Mouse (Mus musculus) limb, embryonic 12.5 days (tissue): ENCODE results near the gene Papola. TPM values are rescaled to one million over a fixed set of nuclear protein-coding genes. Genes with fewer than 3 reads are reported as not detected.

Experiments used
- ATAC-seq: fragments of 200-750 bp; cut with Nextera tagmentation; 2 replicates; pipeline ENCODE4 v1.8.0; 2017; ENCODE audit warnings: low read depth, moderate TSS enrichment; ENCODE audit not compliant: insufficient number of reproducible peaks, insufficient read depth, low FRiP score, low TSS enrichment
- H3K27ac ChIP-seq: fragments of 300-500 bp; sonication (generic); 2 replicates; pipeline ENCODE4 v1.5.1; 2016; ENCODE audit warnings: mild to moderate bottlenecking, moderate library complexity
- H3K27me3 ChIP-seq: fragments of 300-500 bp; sonication (generic); 2 replicates; pipeline ENCODE4 v1.6.1; 2016; ENCODE audit warnings: mild to moderate bottlenecking, moderate library complexity
- H3K36me3 ChIP-seq: fragments of 300-500 bp; sonication (generic); 2 replicates; pipeline ENCODE4 v1.6.1; 2016; ENCODE audit warnings: mild to moderate bottlenecking, moderate library complexity
- H3K4me1 ChIP-seq: fragments of 300-500 bp; sonication (generic); replicated peaks from 2 replicates; pipeline ENCODE4 v1.6.1; 2016
- H3K4me2 ChIP-seq: fragments of 300-500 bp; sonication (generic); 2 replicates; pipeline ENCODE4 v1.6.1; 2016; ENCODE audit warnings: mild to moderate bottlenecking, moderate library complexity
- H3K4me3 ChIP-seq: fragments of 300-500 bp; sonication (generic); replicated peaks from 2 replicates; pipeline ENCODE4 v1.5.1; 2016; ENCODE audit warnings: mild to moderate bottlenecking
- H3K9ac ChIP-seq: fragments of 300-500 bp; sonication (generic); replicated peaks from 2 replicates; pipeline ENCODE4 v1.6.1; 2016; ENCODE audit warnings: mild to moderate bottlenecking, moderate library complexity
- H3K9me3 ChIP-seq: fragments of 300-500 bp; sonication (generic); 2 replicates; pipeline ENCODE4 v1.6.1; 2016; ENCODE audit warnings: mild to moderate bottlenecking, moderate library complexity
- WGBS: fragments of 180-500 bp; shearing (Covaris S2); methylation state at CpG from one replicate; pipeline ENCODE4 v1.1.7; 2016; 5-methylcytosine and 5-hydroxymethylcytosine counted together
- polyA plus RNA-seq: library from polyadenylated mRNA; unstranded; fragments of >200 nt; fragmentation: Nextera tagmentation; extraction: Ambion mirVana; gene quantifications from 2 replicates; pipeline ENCODE4 v1.2.1, GENCODE M21; 2016

Gene Papola
- 275 and 289 TPM in 2 replicates for polyA plus RNA-seq

DNA sequence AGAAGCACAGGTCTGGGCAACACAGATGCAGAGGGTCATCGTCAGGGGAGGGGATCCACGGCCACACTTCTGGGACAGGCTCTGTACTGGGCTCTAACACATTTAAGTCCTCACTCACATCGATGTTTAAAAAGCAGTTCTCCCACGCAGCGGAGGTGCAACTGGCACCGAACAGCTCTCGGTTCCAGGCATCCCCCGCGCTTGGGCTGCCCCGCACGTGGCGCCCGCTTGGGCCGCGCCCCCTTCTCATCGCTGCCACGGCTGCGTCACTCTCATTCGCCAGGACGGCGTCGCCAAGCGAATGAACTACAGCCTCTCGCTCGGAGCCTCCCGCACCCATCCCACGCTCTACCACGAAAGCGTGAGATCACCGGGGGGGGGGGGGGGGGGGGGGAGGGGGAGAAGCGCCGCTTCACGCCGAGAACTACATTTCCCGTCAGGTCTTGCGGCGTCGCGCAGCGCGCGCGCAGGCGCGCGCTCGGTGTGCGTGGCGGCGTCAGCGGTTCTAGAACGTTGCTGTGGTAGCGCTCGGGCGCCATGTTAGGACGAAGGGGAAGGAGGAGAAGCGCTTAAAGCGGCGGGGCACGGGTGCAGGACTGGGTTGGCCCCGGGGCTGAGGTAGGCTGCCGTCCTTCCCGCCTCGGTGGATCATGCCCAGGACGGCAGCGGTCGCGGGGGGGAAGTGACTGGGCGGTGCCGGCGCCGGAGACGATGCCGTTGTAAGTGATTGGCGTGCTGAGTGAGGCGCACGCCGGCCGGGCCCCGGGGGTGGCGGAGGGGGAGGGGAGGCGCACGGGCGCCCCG lies at the start of gene Papola:
TSS of gene Papola (plus strand) at position 499 of the 804 bp plus-strand sequence.
- Histone ChIP-seq H3K9ac (peak within 1 kb of the TSS; percentile 94), H3K4me1 (peaks cover 15% of the 10 kb centered on the region), H3K4me2 (peak within 1 kb of the TSS; percentile 81), H3K9me3 (no peaks in the 10 kb centered on the region), H3K27me3 (no peaks in the 10 kb centered on the region), H3K36me3 (peaks cover 4% of the 10 kb centered on the region; the same call in 1 of the 2 replicates), H3K27ac (peak within 1 kb of the TSS; percentile 96), H3K4me3 (peak within 1 kb of the TSS; percentile 94)
- WGBS = under 1% methylated on average over 74 of the region's 85 CpGs
- peak; percentile 92 for ATAC-seq

DNA sequence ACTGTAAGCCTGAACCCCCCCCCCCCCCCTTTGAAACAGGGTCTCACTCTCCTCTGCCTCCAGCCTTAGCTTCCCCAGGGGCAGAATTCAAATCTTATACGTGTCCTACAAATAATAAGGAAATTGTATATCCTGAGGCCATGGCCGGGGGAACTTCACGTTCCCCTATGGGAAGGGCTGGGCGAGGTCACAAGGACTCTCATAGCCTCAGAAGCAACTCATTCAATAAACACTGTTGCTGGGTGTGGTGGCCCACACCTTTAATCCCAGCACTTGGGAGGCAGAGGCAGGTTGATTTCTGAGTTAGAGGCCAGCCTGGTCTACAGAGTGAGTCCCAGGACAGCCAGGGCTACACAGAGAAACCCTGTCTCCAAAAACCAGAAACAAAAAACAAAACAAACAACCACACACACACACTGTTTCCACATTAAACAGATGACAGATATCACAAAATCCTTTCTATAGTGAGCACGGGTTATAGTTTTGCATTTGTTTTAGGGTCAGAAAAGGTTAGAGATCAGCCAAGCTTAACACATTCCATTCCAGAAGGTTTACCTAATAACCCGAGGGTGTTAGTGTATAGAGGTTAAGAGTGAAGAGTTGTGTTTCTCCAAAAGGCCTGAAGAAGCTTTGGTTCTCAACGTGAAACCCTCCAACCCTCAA lies 49.1 kb upstream of the Papola start:
- no peak overlapping the region for H3K4me2 ChIP-seq
- peaks cover 7% of the 10 kb centered on the region; the same call in 1 of the 2 replicates for H3K4me1 ChIP-seq
- no peak overlapping the region for H3K4me3 ChIP-seq
- WGBS = 76% methylated on average over 7 of the region's 7 CpGs
- ATAC-seq = no peak
- no peaks in the 10 kb centered on the region for H3K9me3 ChIP-seq
- no peak overlapping the region for H3K27ac ChIP-seq
- no peaks in the 10 kb centered on the region for H3K36me3 ChIP-seq
- H3K27me3 ChIP-seq = no peaks in the 10 kb centered on the region
- H3K9ac ChIP-seq = no peak overlapping the region

DNA sequence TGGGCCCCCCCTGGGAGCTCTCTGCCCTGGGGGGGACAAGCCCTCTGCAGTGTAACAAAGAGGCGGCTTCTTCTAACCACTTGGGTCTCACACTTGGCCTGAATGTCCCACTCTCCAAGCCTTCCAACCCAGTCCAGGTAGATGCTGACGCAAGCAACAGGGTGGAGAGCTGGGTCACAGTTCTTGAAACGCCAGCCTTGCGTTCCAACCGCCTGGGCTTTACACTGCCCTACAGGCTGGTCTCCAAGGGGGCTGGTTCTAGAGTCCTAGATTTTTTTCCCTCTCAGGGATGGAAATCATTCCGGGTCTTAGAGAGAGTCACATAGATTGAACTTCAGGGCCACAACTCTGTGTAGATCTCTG lies 48.6 kb upstream of the Papola start:
- H3K27ac ChIP-seq = no peak overlapping the region
- 88% methylated on average over 6 of the region's 6 CpGs for WGBS

DNA sequence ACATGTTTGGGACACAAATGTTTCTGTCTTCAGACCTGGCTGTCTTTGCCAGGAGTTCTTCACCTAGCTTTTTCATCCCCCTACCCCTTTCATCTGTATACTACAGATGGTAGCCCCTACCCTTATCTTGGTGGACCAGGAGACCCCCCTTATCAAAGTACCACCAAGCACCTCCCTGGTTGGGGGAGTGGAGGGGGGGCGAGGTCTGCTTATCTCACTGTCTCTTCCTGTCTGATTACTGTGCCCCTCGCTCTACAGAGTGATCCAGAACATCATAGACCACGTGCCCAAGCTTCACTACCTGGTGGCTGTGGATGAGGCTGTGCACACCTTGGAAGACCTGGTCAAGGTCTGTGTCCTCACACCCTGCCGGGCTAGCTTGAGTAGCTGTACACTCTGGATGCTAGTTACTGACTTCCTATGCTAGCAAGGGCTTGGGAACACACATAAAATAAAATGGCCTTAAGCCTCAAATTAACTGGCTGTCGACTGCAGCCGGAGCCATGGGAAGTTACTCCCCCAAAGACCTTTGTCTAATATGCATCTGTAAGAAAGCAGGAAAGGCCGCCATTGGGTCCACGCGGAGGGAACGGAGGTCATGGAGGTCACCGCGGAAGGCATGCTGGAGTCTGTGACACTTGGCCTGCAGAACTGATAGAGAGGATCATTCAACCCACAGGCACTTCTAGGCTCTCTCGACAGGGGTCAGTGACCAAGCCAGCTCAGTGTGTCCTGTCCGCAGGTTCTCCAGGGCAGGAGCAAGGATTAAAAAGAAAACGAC lies 46.0 kb upstream of the Papola start:
- Histone ChIP-seq H3K36me3 (no peaks in the 10 kb centered on the region), H3K4me3 (no peak overlapping the region), H3K9ac (no peak overlapping the region), H3K27ac (no peak overlapping the region), H3K4me2 (no peak overlapping the region), H3K4me1 (peaks cover 7% of the 10 kb centered on the region; the same call in 1 of the 2 replicates), H3K9me3 (no peaks in the 10 kb centered on the region), H3K27me3 (no peaks in the 10 kb centered on the region)
- no peak for ATAC-seq
- 65% methylated on average over 15 of the region's 15 CpGs for WGBS

More for the DNA sequence above, 48.6 kb upstream of the Papola start:
- Histone ChIP-seq H3K27me3 (no peaks in the 10 kb centered on the region), H3K36me3 (no peaks in the 10 kb centered on the region), H3K4me2 (no peak overlapping the region), H3K4me3 (no peak overlapping the region), H3K9me3 (no peaks in the 10 kb centered on the region), H3K9ac (no peak overlapping the region), H3K4me1 (peaks cover 7% of the 10 kb centered on the region; the same call in 1 of the 2 replicates)
- no peak for ATAC-seq

DNA sequence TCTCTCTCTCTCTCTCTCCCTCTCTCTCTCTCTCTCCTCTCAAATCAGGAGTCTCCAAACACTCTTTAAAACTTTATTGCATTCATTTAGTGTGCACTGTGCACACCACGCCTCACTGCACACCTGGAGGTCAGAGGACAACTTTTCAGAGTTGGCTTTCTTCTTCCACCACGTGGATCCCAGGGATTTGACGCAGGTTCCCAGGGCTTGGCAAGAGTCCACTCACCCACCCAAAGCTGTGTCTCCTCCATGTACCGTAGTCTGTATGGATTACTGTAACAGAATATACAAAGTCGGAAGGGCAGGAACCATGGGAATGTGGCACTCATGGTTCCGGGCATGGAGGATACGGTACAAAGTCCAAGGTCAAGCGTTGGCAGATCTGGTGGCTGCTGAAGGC lies 44.8 kb upstream of the Papola start:
- H3K27ac ChIP-seq = no peak overlapping the region
- no peaks in the 10 kb centered on the region for H3K36me3 ChIP-seq
- H3K9me3 ChIP-seq = no peaks in the 10 kb centered on the region
- whole genome bisulfite sequencing = 80% methylated on average over 8 of the region's 8 CpGs
- no peak for ATAC-seq
- H3K4me1 ChIP-seq = peaks cover 7% of the 10 kb centered on the region; the same call in 1 of the 2 replicates
- H3K4me2 ChIP-seq = no peak overlapping the region
- H3K27me3 ChIP-seq = no peaks in the 10 kb centered on the region
- H3K4me3 ChIP-seq = no peak overlapping the region
- no peak overlapping the region for H3K9ac ChIP-seq

DNA sequence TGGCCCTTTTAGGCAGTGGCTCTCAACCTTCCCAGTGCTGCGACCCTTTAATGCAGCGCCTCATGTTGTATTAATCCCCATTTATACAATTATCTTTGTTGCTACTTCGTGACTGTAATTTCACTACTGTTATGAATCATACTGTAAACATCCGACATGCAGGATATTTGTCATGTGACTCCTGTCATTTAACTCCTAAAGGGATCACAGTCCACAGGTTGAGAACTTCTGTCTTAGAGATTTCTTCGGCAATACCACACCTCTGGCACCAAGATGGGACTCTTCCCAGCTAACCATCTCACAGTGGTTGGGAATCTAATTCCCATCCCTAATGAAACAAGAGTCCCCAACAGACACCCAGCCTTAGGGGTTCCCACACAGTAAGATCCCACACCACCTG lies 36.4 kb upstream of the Papola start:
- 89% methylated on average over 5 of the region's 5 CpGs for WGBS
- Histone ChIP-seq H3K9me3 (no peaks in the 10 kb centered on the region), H3K4me2 (no peak overlapping the region), H3K27me3 (no peaks in the 10 kb centered on the region), H3K4me1 (no peaks in the 10 kb centered on the region), H3K36me3 (no peaks in the 10 kb centered on the region), H3K4me3 (no peak overlapping the region), H3K9ac (no peak overlapping the region), H3K27ac (no peak overlapping the region)
- no peak for ATAC-seq

DNA sequence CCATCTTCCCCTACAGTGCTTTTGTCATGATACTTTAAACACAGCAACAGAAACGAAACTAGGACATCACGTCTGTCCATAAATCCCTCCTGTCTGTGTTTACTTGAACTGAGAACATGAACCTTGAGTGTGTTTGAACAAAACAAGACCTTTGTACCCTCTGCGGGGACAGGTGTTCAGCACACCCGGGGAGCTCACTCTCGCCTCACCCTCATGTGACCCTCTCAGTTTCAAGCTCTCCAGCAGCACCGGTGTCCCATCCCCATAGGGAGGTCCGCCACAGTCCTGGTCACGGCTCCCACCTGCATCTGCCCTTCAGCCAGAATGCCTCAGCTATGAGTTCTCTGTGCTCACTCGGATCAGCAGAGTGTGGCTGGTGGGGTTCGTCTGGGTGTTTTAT lies 30.7 kb upstream of the Papola start:
- Histone ChIP-seq H3K9ac (no peak overlapping the region), H3K36me3 (no peaks in the 10 kb centered on the region), H3K9me3 (peaks cover 4% of the 10 kb centered on the region; the same call in 1 of the 2 replicates), H3K27me3 (no peaks in the 10 kb centered on the region), H3K4me1 (no peaks in the 10 kb centered on the region), H3K27ac (no peak overlapping the region), H3K4me2 (no peak overlapping the region), H3K4me3 (no peak overlapping the region)
- WGBS = 88% methylated on average over 10 of the region's 10 CpGs
- no peak for ATAC-seq

DNA sequence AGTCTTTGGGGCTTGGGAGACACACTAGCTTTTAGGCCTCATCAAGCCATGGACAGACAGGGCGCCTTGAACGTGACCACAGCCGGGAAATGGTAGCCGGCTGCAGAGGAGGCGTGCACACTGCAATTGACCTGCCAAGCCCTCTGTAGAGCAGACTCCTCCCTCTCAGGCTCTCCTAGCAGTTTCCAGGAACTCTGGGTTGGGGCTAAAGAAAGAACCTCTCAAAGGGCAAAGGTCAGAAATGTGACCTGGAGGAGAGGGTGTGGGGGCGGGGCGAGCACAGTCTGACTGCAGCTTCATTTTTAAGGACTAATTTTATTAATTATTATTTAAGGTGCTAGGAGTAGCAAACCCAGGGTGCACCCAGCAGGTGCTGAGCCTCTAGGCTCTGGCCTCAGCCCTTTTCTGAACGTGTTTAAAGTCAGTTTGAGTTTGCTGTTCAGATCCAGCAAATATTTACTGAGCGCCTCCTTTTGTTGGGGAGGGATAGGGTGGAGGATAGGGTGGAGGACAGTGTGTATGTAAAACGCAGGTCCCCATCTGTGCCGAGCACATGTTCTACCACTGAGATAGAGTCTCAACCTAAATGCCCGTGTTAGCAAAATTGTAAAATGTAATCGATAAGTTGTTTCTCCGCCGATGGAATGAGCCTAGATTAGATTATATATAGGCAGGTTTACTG lies 26.5 kb upstream of the Papola start:
- H3K9ac ChIP-seq = no peak overlapping the region
- H3K27ac ChIP-seq = no peak overlapping the region
- H3K27me3 ChIP-seq = no peaks in the 10 kb centered on the region
- no peak overlapping the region for H3K4me2 ChIP-seq
- no peaks in the 10 kb centered on the region for H3K36me3 ChIP-seq
- ATAC-seq = no peak
- no peaks in the 10 kb centered on the region for H3K4me1 ChIP-seq
- H3K4me3 ChIP-seq = no peak overlapping the region
- 44% methylated on average over 15 of the region's 15 CpGs for WGBS
- H3K9me3 ChIP-seq = peaks cover 4% of the 10 kb centered on the region; the same call in 1 of the 2 replicates

DNA sequence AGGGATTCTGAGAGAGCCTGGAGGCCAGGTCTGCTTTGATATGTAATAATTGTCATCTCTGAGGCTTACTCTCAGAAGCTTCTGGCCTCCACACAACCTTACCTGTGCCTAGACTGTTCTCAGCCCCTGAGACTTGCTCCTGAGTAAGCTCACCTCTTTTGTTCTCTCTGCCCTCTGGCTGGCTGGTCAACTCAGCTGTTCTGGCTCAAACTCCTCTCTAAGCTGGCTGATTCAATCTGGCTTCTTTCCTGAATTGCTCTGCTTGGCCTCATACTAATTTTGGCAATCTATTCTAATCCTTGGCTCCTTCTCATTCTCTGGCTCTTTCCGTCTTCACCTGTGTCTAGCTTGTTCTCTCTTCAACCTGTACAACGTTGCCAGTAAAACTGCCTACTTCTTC lies 25.6 kb upstream of the Papola start:
- Histone ChIP-seq H3K4me1 (no peaks in the 10 kb centered on the region), H3K36me3 (no peaks in the 10 kb centered on the region), H3K4me3 (no peak overlapping the region), H3K9ac (no peak overlapping the region), H3K27ac (no peak overlapping the region), H3K4me2 (no peak overlapping the region), H3K27me3 (no peaks in the 10 kb centered on the region), H3K9me3 (peaks cover 4% of the 10 kb centered on the region; the same call in 1 of the 2 replicates)
- ATAC-seq = no peak
- WGBS = 81% methylated on average over 2 of the region's 2 CpGs

DNA sequence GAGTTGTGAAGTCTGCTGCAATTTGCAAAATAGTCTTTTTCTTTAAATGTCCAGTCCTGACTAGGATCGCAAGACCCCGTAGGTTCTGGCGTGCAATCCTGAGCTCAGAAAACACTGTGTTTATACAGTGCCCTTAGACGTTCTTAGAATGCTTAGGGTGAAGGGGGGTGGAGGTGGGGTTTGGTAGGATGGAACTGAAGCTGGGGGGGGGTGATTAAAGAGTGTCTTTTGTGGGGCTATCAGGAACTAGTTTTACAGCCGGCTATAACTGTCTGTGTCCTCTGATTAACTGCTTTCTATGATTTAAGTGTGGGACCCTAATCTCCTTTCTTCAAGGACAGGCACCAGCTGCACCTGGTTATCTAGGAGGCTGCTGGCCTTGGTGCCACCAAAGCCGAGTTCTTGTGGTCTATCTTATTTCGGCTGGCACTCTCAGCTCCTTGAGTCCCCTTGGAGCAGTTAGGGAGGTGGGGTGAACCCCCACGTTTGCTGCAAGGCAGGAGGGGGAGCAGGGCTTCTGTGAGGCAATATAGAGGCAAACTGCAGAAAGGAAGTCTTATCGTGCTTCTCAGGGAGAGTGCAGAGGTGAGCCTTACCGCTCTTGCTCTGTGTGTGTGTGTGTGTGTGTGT lies 24.5 kb upstream of the Papola start:
- H3K9ac ChIP-seq = no peak overlapping the region
- no peaks in the 10 kb centered on the region for H3K27me3 ChIP-seq

More for the DNA sequence above, 24.5 kb upstream of the Papola start:
- H3K27ac ChIP-seq = no peak overlapping the region
- H3K4me1 ChIP-seq = no peaks in the 10 kb centered on the region
- H3K4me3 ChIP-seq = no peak overlapping the region
- H3K36me3 ChIP-seq = no peaks in the 10 kb centered on the region
- H3K4me2 ChIP-seq = no peak overlapping the region
- ATAC-seq = no peak
- peaks cover under 1% of the 10 kb centered on the region; the same call in 1 of the 2 replicates for H3K9me3 ChIP-seq
- 24% methylated on average over 10 of the region's 10 CpGs for WGBS
